Mouse (Mus musculus): ENCODE data around the gene Sept10. TPM values are rescaled to one million over a fixed set of nuclear protein-coding genes. Genes with fewer than 3 reads are reported as not detected.
A peak's percentile ranks its signal among the peaks of the same experiment; 100 is the strongest.

The Sept10 gene
- polyA plus RNA-seq, 1 experiment from 2014 or later, result 19.1 TPM

DNA sequence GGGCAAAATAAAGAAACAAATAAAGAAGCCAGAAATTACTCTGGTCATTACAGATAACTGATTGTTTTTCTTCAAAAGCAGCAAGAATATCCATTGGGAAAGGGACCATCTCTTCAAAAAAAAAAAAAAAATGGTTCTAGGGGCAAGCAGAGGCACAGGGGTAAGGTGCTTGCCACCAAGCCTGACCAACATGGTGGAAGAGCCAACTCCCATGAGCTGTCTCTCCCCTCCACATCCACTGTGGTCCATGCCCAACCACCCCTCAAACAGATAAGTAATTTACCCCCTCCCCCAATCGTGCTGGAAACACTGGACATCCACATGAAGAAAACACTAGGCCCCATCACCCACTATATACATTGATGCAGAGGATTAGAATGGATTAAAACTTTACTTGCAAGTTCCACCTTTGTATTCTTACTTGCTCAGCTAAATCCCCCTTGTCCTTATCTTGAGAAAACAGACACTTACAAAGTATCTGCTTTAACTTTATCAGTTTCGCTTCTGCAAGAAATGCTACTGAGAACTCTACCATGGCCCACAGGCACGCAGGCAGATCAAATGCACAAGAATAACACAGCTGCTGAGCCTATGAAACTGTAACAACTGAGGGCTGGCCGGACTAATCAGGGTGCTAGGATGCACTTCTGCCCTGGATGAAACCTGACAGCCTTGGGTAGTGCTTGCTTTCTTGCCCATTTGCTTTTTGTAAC is 59.3 kb downstream of the Sept10 start:
- no peaks in the 10 kb centered on the region for H3K9me3 ChIP-seq
- no peaks in the 10 kb centered on the region for H3K27me3 ChIP-seq
- ATAC-seq (ENCODE audit: low read depth), result no peak
- no peaks in the 10 kb centered on the region for H3K4me1 ChIP-seq (replicated peaks)
- H3K36me3 ChIP-seq, result peaks cover 14% of the 10 kb centered on the region; the same call in 1 of the 2 replicates
- WGBS, result 87% methylated on average over 4 of the region's 4 CpGs
- no peak overlapping the region for H3K27ac ChIP-seq (replicated peaks)
- H3K9ac ChIP-seq, result no peak overlapping the region
- no peak overlapping the region for H3K4me2 ChIP-seq
- no peak overlapping the region for H3K4me3 ChIP-seq

DNA sequence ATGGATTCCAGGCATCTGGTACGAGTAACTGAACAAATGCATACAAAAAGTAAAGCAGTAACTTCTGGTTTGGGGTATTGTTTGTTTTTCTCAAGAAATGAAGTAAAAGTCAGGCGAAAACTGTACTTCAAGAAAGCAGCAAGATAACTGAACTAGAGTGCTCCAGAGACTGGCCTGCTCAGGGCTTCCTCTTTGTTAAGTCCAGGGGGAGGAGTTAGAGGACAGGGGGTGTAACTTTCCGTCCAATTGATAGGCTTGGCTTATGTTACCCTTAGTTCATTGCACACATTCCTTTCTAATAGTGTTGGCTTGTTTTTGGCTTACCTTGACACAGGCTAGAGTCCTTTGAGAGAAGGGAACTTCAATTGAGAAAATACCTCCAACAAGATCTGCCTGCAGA is 63.0 kb downstream of the Sept10 start:
- H3K9ac ChIP-seq, result no peak overlapping the region
- H3K9me3 ChIP-seq, result no peaks in the 10 kb centered on the region
- no peaks in the 10 kb centered on the region; the same call in 1 of the 2 replicates for H3K36me3 ChIP-seq
- no peak overlapping the region for H3K4me3 ChIP-seq
- H3K4me1 ChIP-seq (replicated peaks), result no peaks in the 10 kb centered on the region
- no peaks in the 10 kb centered on the region for H3K27me3 ChIP-seq
- ATAC-seq (ENCODE audit: low read depth), result no peak
- H3K4me2 ChIP-seq, result no peak overlapping the region
- WGBS, result 76% methylated on average over 3 of the region's 3 CpGs
- H3K27ac ChIP-seq (replicated peaks), result no peak overlapping the region

DNA sequence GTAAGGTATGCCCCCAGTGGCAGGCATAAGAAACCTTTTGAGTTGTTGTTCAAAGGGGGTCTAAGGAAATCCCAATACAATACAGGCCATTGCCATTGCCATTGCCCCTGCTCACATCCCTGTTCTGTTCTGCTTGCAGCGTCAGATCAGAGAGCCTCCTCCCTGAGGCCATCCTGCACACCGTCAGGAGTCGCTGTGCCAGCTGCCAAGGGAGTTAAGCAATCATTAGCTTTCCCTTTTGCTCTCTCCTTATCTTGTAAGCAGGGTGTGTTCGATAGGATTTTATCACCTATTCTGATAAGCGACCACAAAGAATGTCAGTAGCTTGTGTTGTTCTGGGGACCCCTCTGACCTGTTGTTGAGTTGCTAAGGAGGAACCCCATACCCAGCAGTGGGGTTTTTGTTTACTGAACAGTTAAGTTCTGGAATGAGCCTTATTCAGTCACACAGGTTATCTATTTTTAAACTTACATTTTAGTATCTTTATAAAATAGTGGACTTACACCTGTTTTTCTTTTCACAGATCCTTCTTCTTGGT is 69.0 kb downstream of the Sept10 start:
- Histone ChIP-seq H3K27me3 (no peaks in the 10 kb centered on the region), H3K4me3 (no peak overlapping the region), H3K4me2 (no peak overlapping the region), H3K4me1 (replicated peaks) (no peaks in the 10 kb centered on the region), H3K9ac (no peak overlapping the region), H3K9me3 (no peaks in the 10 kb centered on the region), H3K27ac (replicated peaks) (no peak overlapping the region), H3K36me3 (no peaks in the 10 kb centered on the region)
- no peak for ATAC-seq (ENCODE audit: low read depth)
- WGBS, result 77% methylated on average over 5 of the region's 5 CpGs

DNA sequence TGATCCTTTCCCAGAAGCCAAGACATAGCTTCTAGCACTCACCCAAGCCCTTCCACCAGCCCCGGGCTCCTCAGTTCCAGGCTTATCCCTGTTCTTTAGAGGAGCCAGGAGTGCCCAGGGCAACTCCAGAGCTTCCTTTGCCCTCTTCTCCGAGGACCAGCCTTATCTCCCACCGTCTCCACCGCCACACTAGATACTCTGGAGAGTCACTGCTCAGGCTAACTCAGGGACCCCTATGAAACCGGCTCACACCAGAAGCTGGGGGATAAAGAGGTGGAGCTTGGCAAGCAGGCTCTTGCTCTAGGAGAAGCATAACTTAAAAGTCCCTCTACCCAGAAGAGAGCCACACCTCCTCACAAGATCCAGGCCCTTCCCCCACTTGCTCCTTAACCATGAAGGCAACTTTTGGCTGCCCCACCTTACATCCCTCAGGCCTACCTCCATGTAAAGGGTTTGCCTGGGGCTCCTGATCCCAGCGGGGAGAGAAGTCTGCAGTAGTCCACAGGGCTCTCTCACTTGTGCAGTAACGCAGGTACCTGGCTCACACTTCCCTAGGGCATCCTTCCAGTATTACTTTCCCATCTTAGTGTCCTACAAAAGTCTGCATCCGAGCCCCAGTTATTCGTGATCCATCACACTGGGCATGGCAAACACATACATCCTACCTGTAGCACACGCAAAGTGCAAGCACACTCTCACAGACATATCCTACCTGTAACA is 70.5 kb downstream of the Sept10 start:
- Histone ChIP-seq H3K4me2 (no peak overlapping the region), H3K27ac (replicated peaks) (no peak overlapping the region), H3K27me3 (no peaks in the 10 kb centered on the region), H3K9me3 (no peaks in the 10 kb centered on the region), H3K36me3 (no peaks in the 10 kb centered on the region), H3K4me3 (no peak overlapping the region), H3K4me1 (replicated peaks) (no peaks in the 10 kb centered on the region), H3K9ac (no peak overlapping the region)
- 88% methylated on average over 10 of the region's 10 CpGs for WGBS
- no peak for ATAC-seq (ENCODE audit: low read depth)

DNA sequence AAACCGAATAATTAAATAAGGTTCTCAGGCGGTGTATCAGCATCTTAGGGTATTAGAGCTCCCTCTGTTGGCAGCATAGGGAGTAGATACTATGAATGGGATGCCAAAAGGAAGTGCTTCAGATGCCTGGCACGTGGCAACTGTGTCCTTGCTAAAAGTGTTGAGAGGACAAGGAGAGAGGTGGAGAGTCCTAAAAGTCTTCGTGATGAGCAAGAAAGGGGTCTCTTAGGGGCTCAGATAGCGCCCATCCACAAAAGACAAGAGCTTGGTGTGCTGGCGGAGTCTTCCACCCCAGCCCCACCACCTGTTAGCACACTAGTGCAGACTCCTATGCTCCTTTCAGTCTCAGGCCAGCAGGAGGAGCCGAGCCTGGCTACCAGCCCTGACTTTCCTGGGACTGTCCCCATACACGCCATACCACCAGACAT is 71.7 kb downstream of the Sept10 start:
- 0 out of 2 replicates have a peak overlapping the region, but pooled peaks have one; percentile 23 for H3K4me2 ChIP-seq
- 17% methylated on average over 8 of the region's 8 CpGs for WGBS
- H3K9ac ChIP-seq, result no peak overlapping the region
- no peaks in the 10 kb centered on the region for H3K9me3 ChIP-seq
- no peak overlapping the region for H3K4me3 ChIP-seq
- no peak overlapping the region for H3K27ac ChIP-seq (replicated peaks)
- H3K4me1 ChIP-seq (replicated peaks), result no peaks in the 10 kb centered on the region
- ATAC-seq (ENCODE audit: low read depth), result peak; percentile 75
- no peaks in the 10 kb centered on the region for H3K36me3 ChIP-seq
- H3K27me3 ChIP-seq, result no peaks in the 10 kb centered on the region

DNA sequence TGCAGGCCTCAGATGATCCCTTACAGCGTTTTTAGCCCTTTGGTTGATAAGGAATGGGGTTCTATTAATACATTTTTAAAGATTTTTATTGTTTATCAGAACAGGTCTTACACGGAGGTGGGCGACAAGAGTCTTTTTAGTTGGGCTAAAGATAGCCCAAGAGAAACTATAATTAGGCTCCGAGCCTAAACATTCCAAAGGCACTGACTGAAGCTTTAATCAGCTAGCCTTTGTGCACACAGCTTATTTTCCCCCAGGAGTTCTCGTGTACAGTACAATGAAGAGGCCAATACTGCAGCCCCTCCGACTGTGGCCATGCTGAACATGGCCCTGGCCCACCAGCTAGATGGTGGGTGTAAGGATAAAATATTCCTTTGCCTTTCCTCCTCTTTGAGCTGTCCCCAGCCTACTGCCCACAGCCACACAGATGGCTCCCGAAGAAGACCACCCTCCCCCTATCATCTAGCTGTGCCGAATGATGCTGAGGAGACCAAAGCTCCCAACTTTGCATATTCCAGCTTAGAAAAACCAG is 88.1 kb downstream of the Sept10 start:
- Histone ChIP-seq H3K9me3 (no peaks in the 10 kb centered on the region), H3K4me3 (no peak overlapping the region), H3K36me3 (no peaks in the 10 kb centered on the region), H3K4me2 (no peak overlapping the region), H3K27me3 (no peaks in the 10 kb centered on the region), H3K27ac (replicated peaks) (no peak overlapping the region), H3K4me1 (replicated peaks) (no peaks in the 10 kb centered on the region), H3K9ac (no peak overlapping the region)
- no peak for ATAC-seq (ENCODE audit: low read depth)
- WGBS, result 69% methylated on average over 8 of the region's 8 CpGs

DNA sequence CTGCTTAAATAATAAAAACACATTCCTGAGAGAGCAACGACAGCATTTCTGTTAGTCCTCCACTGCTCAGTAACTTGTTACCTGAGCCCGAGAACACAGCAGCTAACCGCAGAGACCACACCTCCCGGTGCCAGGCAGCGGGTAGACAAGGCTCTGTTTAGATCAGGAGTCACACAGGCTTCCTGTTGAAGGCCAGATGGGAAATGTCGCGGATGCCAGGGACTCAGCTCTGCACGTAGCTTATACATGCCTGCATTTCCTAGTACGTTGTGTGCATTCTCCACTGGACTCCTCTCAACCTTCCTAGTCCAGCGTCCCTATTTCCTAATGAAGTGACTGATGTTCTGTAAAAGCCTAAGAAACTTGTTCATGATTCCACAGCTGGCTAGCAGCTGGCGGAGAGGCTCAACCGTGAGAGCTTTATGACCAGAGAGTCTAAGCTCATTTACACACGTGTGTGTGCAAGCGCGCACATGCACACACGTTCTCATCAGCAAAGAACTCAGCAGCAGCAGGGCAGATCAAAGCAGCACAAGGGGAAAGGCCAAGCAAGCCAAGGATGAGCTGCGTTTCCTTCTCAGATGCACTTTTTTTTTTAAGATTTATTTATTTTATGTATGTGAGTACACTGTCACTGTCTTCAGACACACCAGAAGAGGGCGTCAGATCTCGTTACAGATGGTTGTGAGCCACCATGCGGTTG is 89.6 kb downstream of the Sept10 start:
- Histone ChIP-seq H3K4me1 (replicated peaks) (no peaks in the 10 kb centered on the region), H3K27ac (replicated peaks) (no peak overlapping the region), H3K36me3 (no peaks in the 10 kb centered on the region), H3K9ac (no peak overlapping the region), H3K9me3 (no peaks in the 10 kb centered on the region), H3K4me2 (no peak overlapping the region), H3K27me3 (no peaks in the 10 kb centered on the region), H3K4me3 (no peak overlapping the region)
- ATAC-seq (ENCODE audit: low read depth), result no peak
- WGBS, result 84% methylated on average over 20 of the region's 20 CpGs

DNA sequence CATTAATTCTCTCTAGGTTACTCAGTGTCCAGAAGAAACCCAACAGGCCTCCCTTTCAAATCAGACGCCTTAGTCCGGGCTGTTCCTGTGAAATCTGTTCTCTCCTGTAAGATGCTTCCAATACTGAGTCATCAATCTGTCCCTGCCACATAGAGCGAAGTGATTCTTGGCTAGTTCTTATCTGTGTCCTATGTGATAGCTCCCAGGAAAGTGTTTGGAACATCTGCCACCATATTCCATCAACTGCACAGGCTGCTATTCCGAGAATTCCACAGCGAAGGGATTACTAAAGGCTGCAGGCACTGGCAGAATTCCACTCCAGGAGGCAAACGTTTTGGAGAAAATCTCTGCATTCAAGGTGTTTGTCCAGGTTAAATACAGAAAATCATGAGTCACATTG is 94.0 kb downstream of the Sept10 start:
- H3K9ac ChIP-seq, result no peak overlapping the region
- ATAC-seq (ENCODE audit: low read depth), result no peak
- no peaks in the 10 kb centered on the region for H3K36me3 ChIP-seq
- no peaks in the 10 kb centered on the region for H3K4me1 ChIP-seq (replicated peaks)
- 83% methylated on average over 6 of the region's 6 CpGs for WGBS
- no peak overlapping the region for H3K4me2 ChIP-seq
- no peak overlapping the region for H3K27ac ChIP-seq (replicated peaks)
- H3K27me3 ChIP-seq, result no peaks in the 10 kb centered on the region
- no peak overlapping the region for H3K4me3 ChIP-seq
- H3K9me3 ChIP-seq, result no peaks in the 10 kb centered on the region

DNA sequence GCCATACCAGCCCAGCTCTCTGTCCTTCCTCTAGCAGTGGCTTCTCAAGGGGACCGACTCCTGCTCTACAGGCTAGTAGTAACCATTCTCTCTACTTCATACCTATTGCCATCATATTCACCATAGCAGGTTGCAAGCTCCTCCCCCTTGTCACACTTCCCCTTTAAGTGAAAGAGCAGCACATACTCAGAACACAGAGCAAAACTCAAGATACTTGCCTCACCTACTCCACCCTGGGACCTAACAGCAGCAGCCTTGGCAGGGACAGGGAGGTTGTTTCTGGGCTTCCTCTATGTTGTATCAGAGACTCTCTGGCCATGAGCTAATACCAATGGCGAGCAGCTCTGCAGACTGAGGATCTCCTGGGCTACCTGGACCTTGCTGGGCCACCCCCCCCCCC is 96.2 kb downstream of the Sept10 start:
- no peaks in the 10 kb centered on the region for H3K9me3 ChIP-seq
- no peaks in the 10 kb centered on the region for H3K27me3 ChIP-seq
- H3K4me3 ChIP-seq, result no peak overlapping the region
- no peak for ATAC-seq (ENCODE audit: low read depth)
- H3K27ac ChIP-seq (replicated peaks), result no peak overlapping the region
- no peak overlapping the region for H3K9ac ChIP-seq
- no peak overlapping the region for H3K4me2 ChIP-seq
- no peaks in the 10 kb centered on the region for H3K36me3 ChIP-seq
- 88% methylated on average over 2 of the region's 2 CpGs for WGBS
- H3K4me1 ChIP-seq (replicated peaks), result no peaks in the 10 kb centered on the region

DNA sequence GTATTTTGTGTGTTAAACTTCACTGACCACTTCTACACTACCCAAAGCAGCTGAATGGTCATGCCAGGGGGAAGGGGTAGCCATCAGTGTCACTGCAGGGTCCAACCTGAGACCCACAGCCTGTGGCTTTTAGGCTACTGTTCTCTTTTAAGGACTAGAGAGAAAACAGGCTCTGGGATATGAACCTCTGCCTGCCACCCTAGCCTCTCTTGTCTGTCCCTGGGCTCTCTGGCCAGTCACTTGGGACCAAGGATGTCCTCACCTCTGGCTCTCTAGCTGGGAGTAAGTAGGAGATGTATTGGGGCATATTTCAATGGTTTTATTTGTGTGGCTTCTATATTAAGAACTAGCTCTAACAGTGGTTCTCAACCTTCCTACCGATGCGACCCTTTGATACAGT is 101.8 kb downstream of the Sept10 start:
- Histone ChIP-seq H3K9me3 (no peaks in the 10 kb centered on the region), H3K4me3 (no peak overlapping the region), H3K27ac (replicated peaks) (no peak overlapping the region), H3K4me2 (no peak overlapping the region), H3K36me3 (no peaks in the 10 kb centered on the region), H3K4me1 (replicated peaks) (no peaks in the 10 kb centered on the region), H3K27me3 (no peaks in the 10 kb centered on the region), H3K9ac (no peak overlapping the region)
- no peak for ATAC-seq (ENCODE audit: low read depth)
- WGBS, result 90% methylated on average over 2 of the region's 2 CpGs

DNA sequence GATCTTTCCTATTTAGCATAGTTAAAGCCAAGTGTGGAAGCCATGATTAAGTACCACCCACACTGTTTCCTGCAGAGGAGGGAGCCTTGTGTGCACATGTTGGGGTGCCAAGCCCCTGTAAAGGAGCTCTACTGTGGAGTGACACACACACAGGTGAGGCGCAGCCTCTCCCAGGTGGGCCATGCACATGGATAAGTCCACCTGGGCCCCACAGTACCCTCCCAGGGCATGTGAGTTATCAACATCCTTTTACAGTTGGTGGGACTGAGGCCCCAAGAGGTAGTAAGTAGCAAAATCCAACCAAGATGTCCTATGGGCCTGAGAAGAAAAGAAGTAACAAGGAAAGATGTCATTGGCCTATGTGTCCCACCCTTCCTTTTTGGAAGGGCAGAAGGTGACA is 102.6 kb downstream of the Sept10 start:
- ATAC-seq (ENCODE audit: low read depth), result no peak
- Histone ChIP-seq H3K9ac (no peak overlapping the region), H3K36me3 (no peaks in the 10 kb centered on the region)

DNA sequence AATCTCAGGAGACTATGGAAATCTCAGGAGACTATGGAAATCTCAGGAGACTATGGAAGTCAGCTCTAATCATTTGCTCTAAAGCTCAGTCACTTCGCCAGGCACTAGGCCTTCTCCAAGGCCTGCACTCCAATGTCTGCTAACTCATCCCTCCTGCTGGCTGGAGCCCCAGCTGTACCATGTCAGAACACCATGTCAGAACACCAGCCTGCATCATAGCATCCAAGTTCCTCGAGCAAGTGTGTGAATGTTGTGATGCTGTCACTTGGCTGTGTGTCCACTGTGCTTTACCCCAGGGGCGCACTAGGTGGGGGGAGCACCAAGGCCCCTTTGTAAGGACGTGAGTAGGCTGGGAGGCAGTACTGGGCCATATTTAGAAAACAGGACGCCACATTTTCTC is 104.1 kb downstream of the Sept10 start:
- Histone ChIP-seq H3K27ac (replicated peaks) (no peak overlapping the region), H3K36me3 (no peaks in the 10 kb centered on the region), H3K9ac (no peak overlapping the region), H3K4me3 (no peak overlapping the region), H3K9me3 (no peaks in the 10 kb centered on the region), H3K4me2 (no peak overlapping the region), H3K27me3 (no peaks in the 10 kb centered on the region), H3K4me1 (replicated peaks) (no peaks in the 10 kb centered on the region)
- ATAC-seq (ENCODE audit: low read depth), result no peak
- 81% methylated on average over 5 of the region's 5 CpGs for WGBS

More for the DNA sequence above, 102.6 kb downstream of the Sept10 start:
- Histone ChIP-seq H3K4me3 (no peak overlapping the region), H3K4me1 (replicated peaks) (no peaks in the 10 kb centered on the region), H3K27me3 (no peaks in the 10 kb centered on the region), H3K9me3 (no peaks in the 10 kb centered on the region), H3K27ac (replicated peaks) (no peak overlapping the region), H3K4me2 (no peak overlapping the region)
- WGBS, result 100% methylated on average over 1 of the region's 1 CpGs
